Mouse (Mus musculus) CH12.LX (cell line): ENCODE measurements around the gene Pygm.

ENCODE experiments used
- E2F4 ChIP-seq: IDR thresholded peaks from 2 replicates; pipeline ENCODE4 v1.6.1; 2011; ENCODE audit warnings: low read depth, low read length, improper control_type of control experiment; ENCODE audit not compliant: insufficient replicate concordance
- KAT2A ChIP-seq: IDR thresholded peaks from 2 replicates; pipeline ENCODE4 v1.6.1; 2012; ENCODE audit warnings: low read length, improper control_type of control experiment, inconsistent platforms; ENCODE audit not compliant: insufficient replicate concordance
- MAFK ChIP-seq: IDR thresholded peaks from 2 replicates; pipeline ENCODE4 v1.6.1; 2011; ENCODE audit warnings: low read length, improper control_type of control experiment; ENCODE audit not compliant: insufficient replicate concordance
- MAZ ChIP-seq: IDR thresholded peaks from 2 replicates; pipeline ENCODE4 v1.6.1; 2012; ENCODE audit warnings: low read depth, mild to moderate bottlenecking, inconsistent platforms, low read length, improper control_type of control experiment, moderate library complexity
- POLR2A ChIP-seq: IDR thresholded peaks from 2 replicates; pipeline ENCODE4 v1.6.1; 2011; ENCODE audit warnings: low read depth, mild to moderate bottlenecking, improper control_type of control experiment, low read length
- SMC3 ChIP-seq: IDR thresholded peaks from 2 replicates; pipeline ENCODE4 v1.6.1; 2011; ENCODE audit warnings: low read depth, low read length, improper control_type of control experiment
- USF1 ChIP-seq: IDR thresholded peaks from 2 replicates; pipeline ENCODE4 v1.6.1; 2014; ENCODE audit warnings: low read depth, mild to moderate bottlenecking, inconsistent platforms, low read length, improper control_type of control experiment

- TF ChIP-seq USF1 (no peak), POLR2A (no peak), MAFK (no peak), KAT2A (no peak), SMC3 (no peak), MAZ (no peak), E2F4 (no peak)
Observed at GRCm38 (mm10) chr19:6375423-6376254, 8.6 kb upstream of the Pygm start.
